Mouse (Mus musculus) left cerebral cortex, postnatal 25 days (tissue): ENCODE results near the gene Zfp804a. TPM values are rescaled to one million over a fixed set of nuclear protein-coding genes. Genes with fewer than 3 reads are reported as not detected.

ENCODE experiments used
- DNase-seq, 2 experiments: peaks; one replicate each; pipeline ENCODE4 v3.0.0; 2022; ENCODE audit warnings: low spot score in 2 of 2, mixed read lengths in 1 of 2
- intact Hi-C: fragments of 180-260 bp; cut with DNase I; formaldehyde crosslinking; loops from one replicate; pipeline ENCODE4 v1.15.1; 2025
- total RNA-seq, 2 experiments: library from RNA; stranded (reverse); gene quantifications; 2 replicates each; pipeline ENCODE4 v1.2.3; 2021

Gene Zfp804a
- total RNA-seq, 2 experiments from 2014 or later, result 14.9 to 19.3 TPM

GRCm38 (mm10) chr2:82246020-82246419, 193.0 kb downstream of the Zfp804a start:
- DNase-seq, result no peak
- intact Hi-C loops, result no loop called here

DNA sequence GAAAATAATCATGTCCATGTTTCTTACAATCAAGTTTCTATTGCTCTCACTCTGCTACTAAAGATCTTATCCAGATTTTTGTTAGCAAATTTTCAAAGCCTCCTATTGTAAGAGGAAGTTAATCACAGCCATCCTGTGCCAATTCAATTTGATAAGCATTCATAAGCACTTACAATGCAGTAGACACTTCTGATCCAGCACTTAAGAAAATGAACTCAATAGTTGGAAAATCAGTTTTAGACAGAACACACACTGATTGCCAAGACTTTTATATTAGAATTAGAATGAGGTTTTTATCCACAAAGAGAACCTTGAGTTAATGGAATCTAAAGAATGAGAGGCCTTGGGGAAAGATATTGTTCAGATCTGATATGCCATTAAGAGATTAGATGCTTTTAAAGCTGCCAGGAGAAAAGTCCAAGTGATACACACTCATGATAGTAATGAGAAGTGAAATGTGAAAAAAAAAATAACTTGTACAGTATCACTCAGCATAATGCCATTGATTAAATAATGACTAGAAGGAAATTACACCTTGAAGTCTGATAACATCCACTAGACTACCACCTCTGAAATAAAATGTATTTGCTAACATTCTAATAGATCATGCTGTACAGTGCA, 194.0 kb downstream of the Zfp804a start:
- intact Hi-C loops, result no loop called here
- no peak for DNase-seq

DNA sequence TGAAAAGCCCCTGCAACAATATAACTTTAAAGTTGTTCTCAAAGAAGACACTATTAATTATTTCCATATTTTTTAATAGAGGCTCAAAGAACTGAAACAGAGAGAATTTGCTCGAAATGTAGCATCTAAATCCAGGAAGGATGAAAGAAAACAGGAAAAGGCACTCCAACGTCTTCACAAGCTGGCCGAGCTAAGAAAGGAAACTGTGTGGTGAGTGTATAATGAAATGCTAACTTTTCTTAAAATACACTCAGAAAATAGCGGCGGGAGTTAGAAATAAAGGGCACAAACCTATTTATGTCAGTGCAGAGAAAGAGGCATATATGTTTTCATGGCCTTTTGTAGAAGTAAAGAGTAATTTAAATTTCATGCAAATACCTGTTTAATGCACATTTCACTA, 200.4 kb downstream of the Zfp804a start:
- intact Hi-C loops, result no loop called here
- peak in 1 of 2 experiments; percentile 60 for DNase-seq

DNA sequence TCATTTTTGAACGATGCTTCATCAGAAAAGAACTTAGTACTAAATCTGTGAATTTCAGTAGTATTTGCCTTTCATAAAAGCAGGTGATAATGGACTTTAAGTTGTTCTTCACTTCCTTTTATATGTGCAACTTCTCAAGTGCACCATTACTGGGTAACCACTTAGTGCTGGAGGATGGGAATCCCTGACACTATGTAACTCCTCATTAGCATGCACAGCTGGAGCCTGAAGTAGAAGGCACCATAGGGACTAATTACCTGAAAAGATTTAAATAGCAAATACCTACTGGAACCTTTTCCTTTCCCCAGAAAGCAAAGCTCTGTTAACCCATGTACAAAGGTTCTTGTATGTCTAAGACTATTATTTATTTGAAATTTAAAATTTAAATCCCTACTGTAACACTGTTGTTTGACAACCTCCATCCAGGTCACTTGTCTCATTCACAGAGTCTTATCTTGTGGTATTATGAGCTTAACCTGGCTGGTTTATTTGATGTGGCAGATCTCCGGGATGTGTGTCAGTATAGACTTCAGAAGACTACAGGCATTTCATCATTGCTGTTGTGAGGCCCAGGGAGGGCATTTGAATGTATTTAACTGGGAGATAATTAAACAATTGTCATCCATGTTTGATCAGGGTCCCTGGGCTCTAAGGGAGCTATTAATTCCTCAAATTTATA, 229.7 kb downstream of the Zfp804a start:
- intact Hi-C loops, result no loop called here
- DNase-seq, result no peak

GRCm38 (mm10) chr2:82294932-82295493, 242.0 kb downstream of the Zfp804a start:
- DNase-seq, result no peak
- intact Hi-C loops, result no loop called here
